Mouse (Mus musculus) layer of hippocampus, adult 9-10 months (tissue): Measurements from ENCODE around the gene Mesd.
"Not testable (repeated sequence)": the region's sequence is repeated elsewhere in the genome, so short reads cannot be mapped to it uniquely, and the experiment has no call there.

ENCODE experiments used
- DNase-seq: peaks from one replicate; pipeline ENCODE4 v3.0.0; 2022; ENCODE audit warnings: low spot score

Mesd gene

GRCm38 (mm10) chr7:83878676-83879448 lies 5.4 kb upstream of the Mesd start:
- DNase-seq: no peak

DNA sequence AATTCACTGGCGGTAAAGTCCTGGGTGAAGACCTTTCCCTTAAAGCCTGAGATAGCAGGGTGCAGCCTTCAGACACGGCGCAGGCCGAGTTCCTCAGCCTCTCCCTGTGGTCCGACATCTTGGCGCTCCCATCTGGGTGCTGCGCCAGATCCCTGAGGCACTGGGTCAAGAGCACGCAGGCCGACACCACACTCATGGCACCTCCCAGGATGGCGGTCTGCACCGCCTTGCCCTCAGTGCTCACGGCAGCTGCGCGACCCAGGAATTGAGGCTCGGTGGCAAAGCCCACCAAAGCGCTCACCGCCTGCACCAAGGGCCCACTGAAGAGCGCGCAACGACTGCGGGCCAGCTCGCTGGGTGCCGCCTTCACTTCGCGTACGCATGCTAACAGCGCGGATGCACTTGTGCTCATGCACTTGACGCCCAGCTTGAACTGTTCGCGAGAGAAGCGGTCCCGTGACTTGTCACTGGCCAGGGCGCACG lies 2.1 kb upstream of the Mesd start:
- DNase-seq: no peak

DNA sequence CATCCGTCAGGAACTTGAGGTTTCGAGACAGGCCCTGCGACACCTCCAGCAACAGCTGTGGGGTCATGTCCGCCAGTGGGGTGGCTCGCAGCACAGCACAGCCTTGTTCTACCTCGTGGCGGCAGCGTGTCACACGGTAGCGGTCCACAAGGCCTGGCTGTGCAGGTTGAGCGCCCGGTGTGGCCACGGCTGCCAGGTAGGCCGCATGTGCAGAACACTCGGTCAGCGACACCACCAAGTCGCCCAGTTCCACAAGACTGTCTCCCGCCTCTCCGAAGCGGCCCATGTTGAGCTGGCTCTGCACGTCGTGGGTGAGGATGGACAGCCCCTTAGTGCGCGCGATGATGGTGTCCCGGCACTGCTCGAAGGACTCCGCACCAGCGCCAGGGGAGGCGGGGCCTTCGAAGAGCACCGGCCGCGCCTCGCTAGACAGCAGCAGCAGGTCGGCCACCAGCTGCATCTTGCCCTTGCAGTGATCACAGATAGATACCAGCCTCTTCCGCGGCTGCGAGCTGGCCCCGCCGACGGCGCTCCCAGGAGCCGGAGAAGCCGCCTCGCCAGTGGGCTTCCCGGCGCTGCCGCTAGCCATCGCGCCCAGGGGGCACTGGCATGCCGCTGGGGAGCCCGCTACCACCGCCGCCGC lies 1.5 kb upstream of the Mesd start:
- DNase-seq: no peak

DNA sequence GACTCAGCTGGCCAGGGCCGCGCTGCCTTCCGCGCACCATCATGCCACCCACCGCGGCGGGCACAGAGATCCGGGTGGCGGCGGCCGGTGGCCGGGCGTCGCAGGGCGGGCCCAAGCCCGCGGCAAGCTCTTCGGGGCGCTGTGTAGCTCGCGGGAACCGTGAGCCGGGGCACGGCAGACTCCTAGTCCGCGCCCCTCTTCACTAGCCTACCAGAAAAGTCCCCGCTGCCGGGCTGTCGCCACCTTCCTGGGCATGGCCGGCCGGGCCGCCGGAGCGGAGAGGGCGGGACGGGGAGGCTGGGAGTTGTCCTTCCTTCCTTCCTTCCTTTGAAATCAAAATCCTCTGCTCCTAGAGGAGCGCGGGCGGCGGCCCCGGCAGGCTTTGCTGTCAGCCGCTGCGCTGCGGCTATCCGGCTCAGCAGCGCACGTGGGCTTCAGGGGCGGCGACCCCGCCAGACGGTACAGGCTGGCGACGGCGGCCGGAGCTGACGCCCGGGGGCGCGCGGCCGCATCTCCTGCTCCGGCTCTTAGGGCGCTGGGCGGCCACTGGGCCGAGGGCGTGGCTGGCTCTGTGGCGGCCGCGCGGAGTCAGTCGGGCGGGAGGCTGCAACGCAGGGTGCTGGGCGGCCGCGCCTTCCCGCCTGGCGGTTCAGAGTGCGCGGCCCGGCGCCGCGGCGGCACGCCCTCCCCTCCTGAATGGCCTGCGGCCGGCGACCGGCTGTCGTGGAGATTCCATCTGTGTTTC lies 818 bp upstream of the Mesd start:
- DNase-seq: no peak

- DNase-seq: no peak
These were observed 761 bp downstream of the Mesd start for GRCm38 (mm10) chr7:83884921-83885532.

DNA sequence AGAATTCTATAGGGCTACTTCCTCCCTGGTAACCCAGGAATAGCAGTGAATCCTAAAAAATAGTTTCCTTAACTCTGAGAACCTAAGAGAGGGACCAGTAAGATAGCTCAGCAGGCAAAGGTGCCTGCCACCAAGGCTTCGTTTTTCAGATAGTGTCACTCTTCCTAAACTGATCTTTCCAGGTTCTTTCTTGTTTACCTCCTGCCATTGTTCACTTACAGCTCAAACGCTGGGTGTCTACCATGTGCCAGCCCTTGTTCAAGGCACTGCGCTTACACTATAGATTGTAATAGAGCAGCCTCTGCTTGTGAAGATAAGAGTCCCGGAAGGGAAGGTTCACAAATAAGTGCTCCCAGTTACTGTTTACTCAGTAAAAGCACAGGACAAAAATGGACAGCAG lies 1.6 kb downstream of the Mesd start:
- no peak for DNase-seq

DNA sequence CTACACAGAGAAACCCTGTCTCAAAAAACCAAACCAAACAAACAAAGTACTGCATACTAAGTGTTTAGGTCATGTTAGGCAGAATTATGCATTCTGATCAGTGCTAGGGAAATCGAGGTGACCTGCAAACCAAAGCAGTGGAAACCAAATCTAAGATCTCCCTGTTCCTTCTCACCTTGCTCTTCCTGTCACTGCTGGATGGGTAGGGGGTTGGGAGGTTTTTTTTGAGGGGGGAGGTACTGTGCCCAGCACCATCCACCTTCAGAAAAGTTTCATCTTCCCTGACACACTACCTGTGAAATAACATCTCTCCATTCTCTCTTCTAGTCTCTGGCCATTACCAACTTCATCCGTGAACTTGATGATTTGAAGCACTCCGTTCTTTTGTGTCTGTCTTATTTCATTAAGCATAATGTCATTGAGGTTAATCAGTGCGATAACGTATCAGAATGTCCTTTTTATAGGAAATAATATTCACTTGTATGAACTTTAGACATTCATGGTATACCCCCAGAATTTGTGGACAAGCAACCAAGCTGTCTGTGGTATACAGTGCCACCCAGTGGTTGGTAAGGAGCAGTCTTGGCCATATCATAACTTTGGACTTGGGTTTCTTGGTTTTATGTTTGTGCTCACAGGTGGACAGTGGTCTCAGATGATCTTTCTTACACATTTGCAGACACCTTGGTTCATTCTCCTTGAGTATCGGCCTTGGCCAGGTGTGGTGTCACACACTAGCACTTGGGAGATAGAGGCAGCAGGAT lies 2.3 kb downstream of the Mesd start:
- DNase-seq: no peak

GRCm38 (mm10) chr7:83889383-83889782 lies 5.1 kb downstream of the Mesd start:
- DNase-seq: no peak

GRCm38 (mm10) chr7:83889946-83890345 lies 5.7 kb downstream of the Mesd start:
- not testable (repeated sequence) for DNase-seq

- DNase-seq: peak; percentile 97
These were observed 7.4 kb downstream of the Mesd start for GRCm38 (mm10) chr7:83891433-83892332.

DNA sequence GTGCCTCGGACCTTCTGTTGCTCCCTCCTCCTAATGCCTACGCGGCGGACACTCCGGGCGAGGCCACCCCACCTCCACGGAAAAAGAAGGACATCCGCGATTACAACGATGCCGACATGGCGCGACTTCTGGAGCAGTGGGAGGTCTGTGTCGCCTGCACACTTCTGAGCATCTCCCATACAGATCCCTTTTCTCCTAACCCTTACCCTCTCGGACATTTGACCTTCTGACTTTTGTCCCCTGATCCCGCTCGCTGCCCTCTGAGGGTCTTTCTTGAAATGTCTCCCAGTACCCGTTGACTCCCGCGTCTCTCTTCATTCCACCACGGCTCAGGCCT lies 8.0 kb downstream of the Mesd start:
- DNase-seq: peak; percentile 36

DNA sequence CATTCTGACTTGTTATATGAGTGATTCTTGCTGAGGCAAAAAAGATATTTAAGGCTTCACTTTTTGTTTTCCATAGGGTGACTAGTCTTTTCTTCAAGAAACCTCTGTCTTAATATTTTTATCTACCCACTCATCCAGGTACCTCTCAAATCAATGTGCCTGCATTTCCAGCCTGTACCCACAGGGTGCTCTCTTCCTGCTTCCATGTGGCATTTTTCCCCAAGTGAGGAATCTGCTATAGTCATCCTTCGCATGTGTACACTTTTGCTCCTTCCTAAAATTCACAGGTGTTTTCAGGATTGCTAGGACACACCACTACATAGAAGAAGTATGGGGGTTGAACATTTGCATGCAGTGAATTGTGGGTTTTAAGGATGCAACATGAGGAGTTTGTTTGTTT lies 10.1 kb downstream of the Mesd start:
- DNase-seq: no peak

DNA sequence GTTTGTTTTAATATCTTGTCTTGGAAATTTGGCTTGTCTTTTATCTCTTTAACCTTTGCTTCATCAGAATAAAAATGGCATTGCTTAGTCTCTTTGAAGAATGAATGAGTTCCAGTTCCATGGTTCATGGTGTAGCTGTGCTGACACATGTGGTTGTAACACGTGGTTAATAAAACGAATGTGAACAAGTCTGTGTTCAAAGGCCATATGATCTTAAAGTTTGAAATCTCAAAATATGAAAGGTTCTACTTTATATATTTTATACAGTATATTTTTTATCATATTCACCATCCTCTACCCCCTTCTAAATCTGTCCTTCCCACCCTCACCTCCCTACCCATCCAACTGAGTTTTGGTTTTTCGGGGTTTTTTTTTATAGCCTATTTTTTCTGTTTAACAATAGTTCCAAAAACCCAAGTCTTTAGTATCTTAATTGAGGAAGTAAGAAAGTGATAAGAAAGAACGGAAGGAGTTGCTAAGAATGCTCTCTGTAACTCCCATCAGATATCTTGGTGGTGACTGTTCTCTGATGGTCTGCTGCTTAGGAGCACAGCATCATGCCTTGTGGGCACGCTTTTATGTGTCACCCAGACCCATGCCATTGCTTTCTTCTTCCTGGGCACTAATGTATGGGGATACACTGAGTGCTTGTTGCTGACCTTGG lies 11.9 kb downstream of the Mesd start:
- DNase-seq: no peak

GRCm38 (mm10) chr7:83898267-83898666 lies 14.0 kb downstream of the Mesd start:
- DNase-seq: no peak

DNA sequence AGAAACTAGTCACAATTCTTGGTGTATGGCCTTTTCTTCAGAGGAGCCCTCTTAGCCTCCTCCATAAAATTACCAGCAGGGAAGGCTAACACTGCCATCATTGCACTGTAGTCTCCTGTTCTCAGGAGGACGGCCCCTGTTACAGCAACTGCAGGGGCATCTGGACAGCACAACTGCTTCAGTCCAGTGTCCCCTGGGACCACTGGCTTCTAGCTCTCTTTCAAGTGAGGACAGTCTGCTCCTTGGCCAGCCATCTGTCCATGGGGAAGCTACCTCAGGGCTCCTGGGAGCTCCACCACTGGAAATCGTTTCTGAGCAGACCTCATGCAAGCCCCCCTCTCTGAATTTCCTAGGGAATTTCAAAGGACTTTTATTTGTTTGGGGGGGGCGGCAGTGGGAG lies 16.3 kb downstream of the Mesd start:
- no peak for DNase-seq

DNA sequence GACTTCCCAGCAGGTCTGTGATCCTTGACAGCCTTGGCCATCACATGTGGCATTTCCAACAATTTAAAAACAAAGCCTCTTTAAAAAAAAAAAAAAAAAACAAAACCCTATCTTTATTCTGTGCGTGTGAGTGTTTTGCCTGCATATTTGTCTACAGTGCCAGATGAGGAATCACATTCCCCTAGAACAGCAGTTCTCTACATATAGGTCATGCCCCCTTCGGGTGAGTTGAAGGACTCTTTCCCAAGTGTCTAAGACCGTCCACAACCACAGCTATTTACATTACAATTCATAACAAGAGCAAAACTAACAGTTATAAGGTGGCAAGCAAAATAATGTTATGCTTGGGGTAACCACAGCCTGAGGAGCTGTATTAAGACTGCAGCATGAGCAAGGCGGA lies 17.2 kb downstream of the Mesd start:
- DNase-seq: no peak

DNA sequence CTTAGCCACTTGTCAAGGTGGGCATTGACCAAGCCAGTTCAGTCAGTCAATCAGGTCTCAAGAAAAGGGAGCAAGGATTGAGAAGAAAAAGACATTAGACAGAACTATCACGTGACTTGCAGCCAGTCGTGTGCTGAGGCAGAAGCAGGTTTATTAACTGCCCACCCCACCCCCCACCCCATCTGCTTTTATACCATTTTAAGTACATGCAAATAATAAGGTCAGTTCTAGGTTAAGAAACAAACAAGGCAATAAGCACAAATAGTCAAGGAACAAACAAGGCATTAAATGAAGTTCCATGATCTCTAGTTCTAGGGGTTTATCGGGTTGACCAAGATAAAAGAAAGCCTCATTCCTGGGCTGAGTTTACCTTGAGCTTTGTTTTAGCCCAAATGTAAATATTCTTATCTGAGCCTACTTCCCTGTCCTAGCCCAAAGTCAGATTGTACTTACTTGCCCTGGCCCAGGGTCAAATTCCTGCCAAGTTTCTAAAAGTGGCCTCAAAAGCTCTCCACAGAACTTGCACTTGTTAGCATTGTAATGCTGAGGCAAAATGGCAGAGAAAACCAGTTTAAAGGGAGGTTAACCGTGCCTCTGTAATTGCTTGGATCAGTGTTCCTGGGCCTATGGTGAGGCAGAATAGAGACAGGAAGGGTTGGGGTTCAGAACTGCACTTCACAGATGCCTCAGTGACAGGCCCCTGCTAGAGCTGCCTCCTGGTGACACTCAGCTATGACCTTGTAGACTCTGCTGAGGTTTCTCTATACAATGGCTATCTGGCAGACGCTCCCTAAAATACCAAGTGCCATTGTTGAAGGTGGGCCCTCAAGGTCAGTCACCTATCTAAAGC lies 18.3 kb downstream of the Mesd start:
- no peak for DNase-seq

- DNase-seq: no peak
These were observed 20.6 kb downstream of the Mesd start for GRCm38 (mm10) chr7:83904831-83905230.

DNA sequence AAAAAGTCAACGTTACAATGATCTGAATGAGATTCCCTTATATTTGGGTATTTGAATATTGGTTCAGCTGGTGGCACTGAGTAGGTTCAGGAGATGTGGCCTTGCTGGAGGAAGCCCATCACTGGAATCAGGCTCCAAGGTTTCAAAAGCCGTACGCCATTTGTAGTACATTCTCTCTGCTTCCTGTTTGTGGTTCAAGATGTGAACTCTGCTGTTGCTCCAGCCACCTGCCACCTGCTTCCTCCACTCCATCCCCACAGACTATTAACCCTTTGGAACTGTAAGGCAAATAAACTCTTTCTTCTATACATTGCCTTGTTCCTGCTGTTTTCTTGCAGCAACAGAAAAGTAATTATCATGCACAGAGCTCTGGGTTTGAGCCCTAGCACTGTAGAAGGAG lies 27.6 kb downstream of the Mesd start:
- no peak for DNase-seq
